Mouse (Mus musculus): ENCODE measurements around the gene Srgap1.

Gene Srgap1

DNA sequence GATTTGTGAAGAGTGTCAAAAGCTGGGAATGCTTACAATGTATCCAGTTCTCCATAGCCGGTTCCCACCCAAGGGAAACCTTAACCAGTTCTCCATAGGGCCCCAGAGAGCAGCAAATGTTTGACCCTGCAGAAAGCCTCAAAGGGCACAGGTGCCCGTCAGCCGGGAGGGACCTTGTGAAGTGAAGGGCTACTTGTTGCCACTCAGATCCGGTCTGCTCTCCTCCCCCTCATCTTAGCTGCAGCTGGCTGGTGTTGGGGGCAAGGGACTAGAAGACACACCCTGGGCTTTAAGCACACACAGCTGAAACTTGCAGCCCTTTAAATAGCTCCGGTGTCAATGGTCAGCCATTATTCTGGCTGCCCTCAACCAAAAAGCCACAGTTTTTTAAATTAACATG lies 30.1 kb downstream of the Srgap1 start:
- no peak for DNase-seq (ENCODE audit: low read depth, low spot score)

DNA sequence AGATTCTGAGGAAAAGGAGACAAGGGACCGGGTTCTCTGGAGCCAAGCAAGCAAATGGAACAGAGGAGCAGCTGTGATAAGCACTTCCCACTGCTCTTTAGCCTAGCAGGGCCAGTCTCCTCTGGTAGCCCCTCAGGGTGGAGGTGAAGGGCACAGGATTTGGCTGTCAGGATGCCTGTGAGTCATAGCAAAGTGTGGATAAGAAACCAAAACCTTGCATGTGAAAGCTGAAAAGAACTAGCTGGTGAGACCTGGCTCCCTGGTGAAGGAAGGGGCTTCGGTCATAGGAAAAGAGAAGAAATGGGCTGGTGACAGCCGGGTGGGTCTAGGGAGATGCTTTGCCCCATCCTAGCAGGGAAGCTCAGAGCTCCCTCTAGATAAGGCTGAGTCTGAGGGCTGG lies 30.5 kb downstream of the Srgap1 start:
- DNase-seq (ENCODE audit: low read depth, low spot score), result no peak

DNA sequence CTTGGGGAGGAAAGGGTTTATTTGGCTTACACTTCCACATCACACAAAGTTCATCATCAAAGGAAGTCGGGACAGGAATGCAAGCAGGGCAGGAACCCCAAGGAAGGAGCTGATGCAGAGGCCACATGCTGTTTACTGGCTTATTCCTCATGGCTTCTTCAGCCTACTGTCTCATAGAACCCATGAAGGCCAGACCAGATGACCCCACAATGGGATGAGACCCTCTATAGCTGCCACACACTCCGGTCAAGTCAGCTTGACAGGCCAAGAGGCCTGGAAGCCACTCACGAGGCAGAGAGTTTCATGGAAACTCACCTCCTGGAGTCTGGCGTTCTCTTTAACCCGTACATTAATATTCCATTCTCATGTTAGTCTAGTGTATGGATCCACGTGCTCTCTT lies 34.8 kb downstream of the Srgap1 start:
- no peak for DNase-seq (ENCODE audit: low read depth, low spot score)

DNA sequence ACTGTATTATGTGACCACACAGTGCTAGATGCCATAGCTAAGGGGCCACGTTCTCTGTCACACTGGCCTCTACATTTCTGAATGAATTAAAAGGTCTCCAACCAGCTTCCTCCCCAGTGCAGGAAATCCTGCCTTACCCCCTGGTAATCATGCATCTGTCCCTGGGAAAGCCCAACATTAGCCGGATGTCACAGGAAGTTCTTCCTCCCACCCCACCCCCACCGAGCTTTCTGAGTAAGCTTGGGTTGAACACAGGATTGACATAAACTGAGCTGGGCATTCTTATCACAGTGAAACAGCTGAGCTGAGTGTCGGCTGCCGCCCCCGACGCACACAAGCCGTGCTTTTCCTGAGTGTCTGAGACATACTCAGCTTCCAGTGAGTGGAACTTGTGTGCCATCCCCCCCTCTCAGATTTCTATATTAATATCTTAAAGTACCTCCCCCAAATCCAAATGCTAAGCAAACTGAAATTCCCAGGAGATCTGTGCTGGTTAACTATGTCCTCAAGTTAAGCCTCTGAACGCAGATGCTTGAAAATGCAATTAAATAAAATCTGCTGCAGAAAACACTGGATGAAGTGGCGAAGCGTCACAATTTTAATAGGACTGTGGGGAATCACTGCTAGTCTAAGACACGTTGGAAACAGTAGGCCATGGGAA lies 38.3 kb downstream of the Srgap1 start:
- DNase-seq (ENCODE audit: low read depth, low spot score), result no peak

DNA sequence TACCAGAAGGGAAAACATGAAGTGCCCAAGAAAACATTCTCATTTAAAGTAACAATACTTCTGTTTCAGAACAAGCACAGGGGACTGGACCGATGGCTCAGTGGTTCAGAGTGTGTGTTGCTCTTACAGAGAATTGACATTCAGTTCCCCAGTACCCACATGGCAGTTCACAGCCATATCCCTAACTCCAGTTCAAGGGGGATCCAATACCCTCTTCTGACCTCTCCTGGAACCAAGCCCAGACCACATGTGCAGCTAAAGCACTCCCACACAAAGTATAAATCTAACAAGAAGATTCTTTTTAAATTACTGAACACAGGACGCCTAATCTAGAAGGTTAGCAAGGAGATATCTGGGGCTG lies 38.8 kb downstream of the Srgap1 start:
- no peak for DNase-seq (ENCODE audit: low read depth, low spot score)

DNA sequence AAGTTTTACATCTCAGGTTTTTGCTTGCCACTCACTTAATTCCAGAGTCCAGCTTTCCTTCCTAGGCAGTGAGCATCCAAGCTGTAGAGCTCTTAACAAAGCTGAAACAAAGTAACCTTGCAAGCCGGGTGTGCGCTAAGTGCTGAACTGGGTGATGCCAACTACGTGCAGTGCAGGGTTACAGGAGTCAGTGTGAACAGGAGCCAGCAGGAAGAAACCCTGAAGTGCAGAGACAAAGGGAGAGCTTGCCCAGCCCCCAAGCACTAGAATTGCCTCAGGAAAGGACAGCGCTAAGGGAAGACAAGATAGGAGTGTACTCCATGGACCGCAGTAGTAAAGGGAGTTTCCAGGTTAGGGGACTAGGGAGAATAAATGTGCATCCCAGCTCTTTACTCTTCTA lies 40.5 kb downstream of the Srgap1 start:
- DNase-seq (ENCODE audit: low read depth, low spot score), result no peak

DNA sequence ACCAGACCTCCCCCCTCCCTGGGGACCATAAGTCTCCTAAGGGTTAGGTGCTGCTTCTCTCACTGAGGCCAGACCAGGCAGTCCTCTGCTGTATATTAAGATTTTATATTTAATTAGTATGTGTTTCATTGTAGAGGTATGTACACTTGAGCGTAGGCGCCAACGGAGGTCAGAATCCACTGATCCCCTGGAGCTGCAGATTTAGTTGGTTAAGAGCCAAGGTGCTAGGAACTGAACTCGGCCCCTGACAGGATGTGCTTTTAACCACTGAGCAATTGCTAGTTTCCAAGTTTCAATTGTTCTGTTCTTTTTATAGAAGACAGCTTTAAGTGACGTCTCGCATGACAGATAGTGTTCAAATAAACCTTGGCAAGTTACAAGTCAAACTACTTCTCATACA lies 41.0 kb downstream of the Srgap1 start:
- DNase-seq (ENCODE audit: low read depth, low spot score), result no peak

DNA sequence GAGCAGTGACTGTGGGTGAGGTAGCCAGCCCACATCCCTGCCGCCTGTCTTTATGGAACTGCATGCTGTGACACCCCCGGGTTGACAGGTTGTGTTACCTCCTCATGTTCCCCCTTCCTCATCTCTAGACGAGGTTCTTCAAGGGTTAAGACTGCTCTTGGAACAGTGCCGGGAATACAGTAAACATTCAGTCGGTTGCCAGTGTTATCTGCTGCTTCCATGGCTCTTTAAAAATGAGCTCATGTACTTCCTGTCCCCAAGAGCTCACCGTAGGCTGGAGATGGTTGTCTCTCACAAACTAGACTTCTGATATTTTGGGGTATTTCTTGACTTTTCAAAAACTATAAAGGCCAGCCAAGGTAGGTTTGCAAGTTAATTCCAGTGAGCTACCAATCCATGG lies 41.6 kb downstream of the Srgap1 start:
- no peak for DNase-seq (ENCODE audit: low read depth, low spot score)

DNA sequence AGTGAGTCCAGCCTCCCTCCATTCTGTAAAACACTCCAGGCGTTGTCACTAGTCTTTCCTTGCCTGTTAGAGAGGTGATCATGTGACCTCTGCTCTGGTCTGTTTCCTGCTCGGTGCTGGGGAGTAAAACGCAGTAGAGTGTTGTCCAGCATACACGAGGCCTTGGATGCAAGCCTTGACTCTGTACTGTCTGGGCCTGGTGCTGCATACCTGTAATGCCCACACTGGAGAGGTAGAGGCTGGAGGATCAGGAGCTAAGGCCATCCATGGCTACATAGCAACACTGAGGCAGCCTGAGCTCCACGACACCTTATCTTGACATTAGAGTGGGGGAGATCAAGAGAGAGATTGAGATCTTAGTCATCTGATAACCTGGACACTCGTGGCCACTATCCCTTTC lies 44.2 kb downstream of the Srgap1 start:
- no peak for DNase-seq (ENCODE audit: low read depth, low spot score)

DNA sequence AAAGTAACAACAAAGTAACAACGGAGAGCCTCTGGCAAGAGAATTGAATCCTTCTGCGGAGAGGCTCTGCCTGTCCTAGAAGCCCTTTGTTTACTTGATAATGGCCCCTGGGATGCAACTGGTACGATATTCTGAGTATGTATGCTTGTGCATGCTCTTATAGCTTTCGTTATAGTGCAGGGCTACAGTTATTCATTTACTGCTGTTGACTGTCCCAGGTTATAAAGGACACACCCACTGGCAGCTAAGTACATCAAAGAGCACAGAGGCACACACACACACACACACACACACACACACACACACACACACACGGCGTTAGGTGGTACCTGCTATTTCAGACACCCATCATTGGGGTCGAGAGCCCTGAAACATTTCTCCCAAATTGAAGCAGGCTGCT lies 48.3 kb downstream of the Srgap1 start:
- DNase-seq (ENCODE audit: low read depth, low spot score), result no peak

DNA sequence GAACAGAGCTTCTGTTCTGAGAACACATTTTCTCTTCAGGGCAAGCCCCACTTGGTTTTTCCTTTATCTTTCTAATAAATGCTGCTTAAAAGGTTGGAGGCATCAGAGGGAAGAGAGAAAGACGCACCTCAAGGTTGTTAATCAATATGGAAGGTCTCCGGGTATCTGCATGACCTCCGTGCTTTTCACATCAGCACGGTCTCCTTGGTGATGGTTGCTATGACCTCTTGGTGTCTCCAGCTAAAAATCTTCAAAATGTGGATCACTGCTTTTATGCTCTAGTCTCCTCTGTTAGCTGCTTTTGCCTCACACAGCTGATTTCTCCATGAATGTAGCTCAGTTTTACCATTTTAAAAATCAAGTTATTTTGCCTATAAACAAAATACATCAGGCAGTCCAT lies 50.6 kb downstream of the Srgap1 start:
- no peak for DNase-seq (ENCODE audit: low read depth, low spot score)

DNA sequence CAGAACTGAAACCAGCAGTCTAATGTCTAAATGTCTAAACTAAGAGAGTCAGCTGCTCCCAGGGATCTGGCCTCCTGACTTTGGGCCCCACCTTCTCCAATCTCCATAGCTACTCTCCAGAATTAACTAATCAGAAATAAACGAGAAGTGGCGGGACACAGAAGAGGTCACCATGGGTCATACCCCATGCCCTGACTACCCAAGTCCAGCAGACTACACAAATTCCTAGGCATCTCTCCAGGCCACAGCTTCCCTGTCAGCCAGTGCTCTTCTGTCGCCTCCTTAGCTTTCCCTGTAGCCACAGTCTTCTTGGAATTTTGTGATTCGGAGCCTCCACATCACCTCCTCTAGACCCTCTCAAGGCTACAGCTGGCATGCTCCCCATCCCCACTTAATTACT lies 51.7 kb downstream of the Srgap1 start:
- no peak for DNase-seq (ENCODE audit: low read depth, low spot score)

DNA sequence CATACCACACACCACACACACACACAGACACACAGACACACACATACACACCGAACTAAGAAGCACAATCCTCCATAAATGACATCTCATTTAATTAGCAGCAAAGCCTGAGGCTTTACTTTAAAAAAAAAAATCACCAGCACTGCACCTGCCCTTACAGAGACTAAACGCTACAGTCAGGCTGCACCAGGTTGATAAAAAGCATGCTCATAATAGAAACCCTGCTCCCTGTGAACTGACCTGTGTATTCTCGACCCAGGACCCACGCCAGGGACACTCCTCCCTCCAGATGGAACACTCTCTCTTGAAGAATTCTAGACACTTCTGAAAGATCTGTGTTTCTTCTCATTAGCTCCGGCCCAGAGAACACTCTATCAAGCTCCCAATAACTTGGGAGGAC lies 52.5 kb downstream of the Srgap1 start:
- DNase-seq (ENCODE audit: low read depth, low spot score), result no peak

DNA sequence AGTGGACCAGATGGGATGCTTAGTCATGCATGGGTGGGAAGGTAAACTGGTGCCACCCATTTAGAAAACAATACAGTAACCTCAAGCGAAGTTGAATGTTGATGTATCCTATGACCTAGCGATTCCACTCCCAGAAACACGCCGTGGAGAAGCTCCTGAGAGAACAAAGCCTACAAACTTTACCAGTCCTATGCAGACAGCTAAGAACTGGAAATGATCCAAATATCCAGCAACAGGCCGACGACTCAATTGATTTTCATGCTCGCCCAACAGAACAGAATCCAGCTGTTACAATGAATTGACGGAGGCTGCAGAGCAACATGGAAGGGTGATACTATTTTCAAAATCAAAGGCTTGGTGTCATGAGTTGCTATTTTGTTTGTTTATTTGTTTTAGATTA lies 54.5 kb downstream of the Srgap1 start:
- no peak for DNase-seq (ENCODE audit: low read depth, low spot score)

DNA sequence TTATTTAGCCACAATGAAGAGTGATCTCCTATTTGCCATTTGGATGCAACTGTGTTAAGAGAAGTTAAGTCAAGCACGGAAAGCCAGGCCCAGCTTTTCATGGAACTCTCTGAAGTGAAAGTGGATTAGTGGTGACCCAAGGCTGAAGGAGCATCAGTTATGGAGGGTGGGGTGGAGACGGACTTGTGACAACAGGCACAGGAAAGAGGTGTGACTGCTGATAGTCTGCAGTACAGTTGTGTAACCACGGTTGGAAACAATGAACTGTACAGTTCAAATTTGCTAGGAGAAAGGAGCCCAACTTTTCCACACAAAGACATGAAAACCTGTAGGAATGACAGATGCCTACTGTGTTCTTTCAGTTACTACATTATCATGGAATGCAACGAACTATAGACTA lies 60.1 kb downstream of the Srgap1 start:
- no peak for DNase-seq (ENCODE audit: low read depth, low spot score)

DNA sequence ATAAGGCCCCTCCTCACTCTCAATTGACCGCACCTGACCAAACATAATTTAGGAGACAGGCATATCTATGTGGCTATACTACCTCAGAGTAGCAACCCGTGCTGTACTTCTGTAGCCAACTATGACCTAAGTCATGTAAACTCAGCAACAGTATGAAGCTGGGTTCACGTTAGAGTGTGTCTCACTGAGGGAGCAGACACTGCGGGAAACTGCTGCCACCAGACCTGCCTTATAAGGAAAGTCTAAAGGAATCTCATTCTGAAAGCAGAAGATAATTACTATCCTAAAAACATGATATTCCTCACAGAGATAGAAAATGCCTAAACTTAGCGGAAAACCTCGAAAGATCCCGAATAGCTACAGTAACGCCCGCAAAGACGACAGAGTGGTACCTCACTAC lies 62.2 kb downstream of the Srgap1 start:
- DNase-seq (ENCODE audit: low read depth, low spot score), result no peak

DNA sequence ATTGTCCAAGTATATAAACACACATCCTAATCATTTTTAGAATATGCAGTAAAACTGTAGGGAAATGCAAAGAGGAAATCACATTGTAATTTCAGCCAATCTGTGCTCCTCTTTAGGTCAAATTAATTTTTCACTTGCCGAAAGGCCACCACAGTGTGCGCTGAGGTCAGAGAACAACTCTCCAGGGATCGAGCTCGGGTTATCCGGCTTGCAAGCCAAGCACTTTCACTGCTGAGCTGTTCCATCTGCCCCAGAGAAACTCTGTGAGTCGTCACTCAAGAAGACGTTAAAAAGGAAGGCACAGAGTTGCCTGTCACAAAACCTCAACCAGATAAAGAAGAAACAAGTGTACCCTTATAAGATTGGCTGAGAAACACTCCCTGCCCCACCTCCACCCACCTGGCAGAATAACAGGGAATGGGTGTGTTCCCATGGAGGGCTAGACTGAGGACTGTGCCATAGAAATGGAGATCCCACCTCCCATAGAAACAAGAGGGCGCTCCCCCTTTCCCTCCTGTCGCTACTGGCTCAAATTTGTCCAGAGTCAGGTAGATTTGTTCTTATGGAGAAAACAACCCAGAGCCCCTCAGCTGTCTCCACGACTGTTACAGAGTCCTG lies 63.0 kb downstream of the Srgap1 start:
- DNase-seq (ENCODE audit: low read depth, low spot score), result peak; percentile 27

DNA sequence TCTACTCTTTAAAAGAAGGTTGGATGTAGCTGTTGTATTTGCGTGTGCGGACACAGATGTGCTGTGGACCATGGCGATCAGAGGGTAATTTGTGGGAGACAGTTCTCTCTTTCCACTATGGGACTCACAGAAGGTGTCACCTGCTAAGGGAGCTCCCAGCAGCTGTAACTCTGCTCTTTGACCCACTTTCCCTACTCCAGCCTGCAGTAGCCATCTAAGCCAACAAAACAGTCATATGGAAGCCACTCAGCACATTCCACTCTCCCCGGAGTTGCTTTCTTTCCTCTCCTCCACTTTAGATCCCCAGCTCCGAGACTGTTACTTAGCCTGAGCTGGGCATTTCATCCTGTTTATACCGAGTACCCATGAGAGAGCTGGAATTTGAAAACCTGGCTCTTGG lies 71.8 kb downstream of the Srgap1 start:
- DNase-seq (ENCODE audit: low read depth, low spot score), result peak; percentile 10

DNA sequence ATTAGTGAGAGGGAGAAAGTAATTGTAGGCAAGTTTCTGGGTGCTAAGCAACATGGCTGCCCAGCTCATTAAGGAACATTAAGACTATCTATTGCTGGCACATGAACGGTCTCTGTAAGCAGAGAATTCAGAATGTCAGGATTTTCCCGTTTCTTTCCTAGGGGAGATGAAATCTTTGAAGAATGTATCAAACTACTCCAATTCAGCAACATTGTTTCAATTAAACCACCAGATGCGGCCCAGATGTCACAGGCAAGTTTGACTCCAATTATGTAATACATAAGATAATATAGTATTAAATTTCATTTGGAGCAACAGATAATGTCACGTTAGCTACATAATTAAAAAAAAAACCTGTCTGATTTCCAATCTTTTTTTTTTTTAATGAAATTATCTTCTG lies 72.5 kb downstream of the Srgap1 start:
- no peak for DNase-seq (ENCODE audit: low read depth, low spot score)

DNA sequence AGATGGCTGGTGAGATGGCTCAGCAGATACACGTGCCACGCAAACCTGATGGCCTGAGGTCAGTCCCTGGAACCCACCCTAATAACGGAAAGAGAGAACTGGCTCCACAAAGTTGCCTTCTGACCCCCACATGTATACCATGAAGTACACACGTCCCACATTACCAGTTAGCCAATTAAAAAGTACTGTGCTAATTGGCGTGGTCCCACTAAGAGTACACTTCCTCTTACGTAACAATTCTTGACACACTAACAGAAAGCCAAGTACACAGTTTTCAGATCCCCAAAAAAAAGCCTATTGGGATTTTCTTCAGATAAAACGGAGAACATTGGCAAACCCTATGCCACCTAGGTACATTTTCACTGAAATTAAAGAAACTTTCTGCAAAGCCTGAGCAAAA lies 73.8 kb downstream of the Srgap1 start:
- no peak for DNase-seq (ENCODE audit: low read depth, low spot score)

DNA sequence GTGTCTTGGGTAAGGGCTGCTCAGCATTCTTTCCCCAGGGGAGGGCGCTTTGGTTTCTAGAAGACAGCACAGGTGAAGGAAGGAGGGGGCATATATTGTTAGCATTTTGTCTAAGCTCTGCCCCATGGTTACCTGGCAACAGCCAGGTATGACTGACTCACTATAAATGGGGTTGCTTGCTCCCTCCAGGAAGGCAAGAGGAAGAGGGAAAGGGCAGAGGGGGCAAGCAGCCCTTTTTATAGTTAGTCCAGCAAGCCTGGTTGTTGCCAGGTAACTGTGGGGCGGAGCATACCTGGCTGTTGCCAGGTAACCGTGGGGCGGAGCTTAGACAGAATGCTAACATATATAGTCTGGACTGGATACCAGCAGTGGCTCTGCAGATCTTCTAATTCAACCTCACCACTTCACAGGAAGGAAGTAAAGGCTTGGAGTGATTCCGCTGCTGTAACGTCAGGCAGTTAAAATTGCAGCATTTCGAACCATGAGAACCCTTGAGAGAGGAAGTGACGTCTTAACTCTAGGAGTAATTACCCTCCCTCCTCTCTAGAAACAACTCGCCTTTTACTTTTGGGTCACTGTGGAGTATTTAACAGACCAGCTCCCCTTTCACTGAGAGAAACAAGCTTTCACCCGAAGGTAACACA lies 74.7 kb downstream of the Srgap1 start:
- no peak for DNase-seq (ENCODE audit: low read depth, low spot score)

DNA sequence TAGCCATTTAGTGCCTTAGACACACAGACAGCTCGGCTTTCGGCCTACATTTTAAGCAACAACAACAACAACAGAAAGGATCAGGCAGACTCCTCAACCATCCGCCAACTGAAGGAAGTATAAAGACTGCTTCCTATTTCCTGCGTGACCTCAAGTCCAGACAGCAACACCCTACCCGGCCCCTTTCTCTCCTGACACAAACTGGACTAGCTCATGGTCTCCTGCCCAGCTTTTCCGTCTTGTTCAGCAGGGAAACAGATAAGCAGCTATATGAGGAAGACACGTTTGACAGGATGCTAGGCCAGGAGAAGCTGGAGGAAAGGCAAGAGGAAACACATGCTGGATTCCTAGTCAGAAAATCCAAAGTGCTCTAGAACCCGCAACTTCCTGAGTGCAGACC lies 75.5 kb downstream of the Srgap1 start:
- no peak for DNase-seq (ENCODE audit: low read depth, low spot score)

DNA sequence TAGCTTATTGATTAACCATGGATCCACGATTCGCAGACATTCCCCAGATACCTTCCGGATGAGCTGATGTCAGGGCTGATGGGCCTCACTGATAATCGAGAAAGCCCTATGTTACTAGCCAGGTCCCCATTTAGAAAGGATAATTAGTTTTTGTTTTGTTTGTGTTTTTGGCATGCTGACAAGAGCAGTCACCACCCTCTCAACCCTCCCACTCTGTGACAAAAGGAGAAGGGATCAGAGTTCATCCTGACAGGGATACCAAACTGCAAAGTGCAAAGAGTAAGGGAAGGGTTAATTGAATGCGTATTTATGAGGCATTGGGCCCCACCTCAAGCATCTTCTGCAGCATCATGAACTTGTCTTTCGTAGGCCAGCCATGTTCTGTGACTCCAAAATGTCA lies 76.2 kb downstream of the Srgap1 start:
- DNase-seq (ENCODE audit: low read depth, low spot score), result no peak

DNA sequence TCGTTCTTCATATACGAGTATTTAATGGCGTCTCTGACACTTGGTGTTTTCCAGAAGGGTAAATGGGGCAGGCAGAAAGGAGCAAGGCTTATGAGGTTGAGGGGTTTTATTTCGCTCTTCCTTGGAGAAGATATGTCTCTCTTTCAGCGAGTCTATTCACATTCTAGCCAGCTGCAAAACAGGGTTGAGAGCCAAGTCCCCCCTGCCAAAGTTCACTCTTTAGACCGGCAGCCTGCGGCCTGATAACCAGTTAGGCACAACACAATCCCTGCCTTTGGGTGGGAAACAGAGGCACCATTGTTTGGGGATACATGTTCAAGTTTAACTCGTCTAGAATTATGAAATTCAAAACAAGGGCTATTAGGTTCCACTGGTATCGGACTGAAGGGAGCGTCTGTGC lies 83.0 kb downstream of the Srgap1 start:
- DNase-seq (ENCODE audit: low read depth, low spot score), result no peak

Data from skeletal muscle tissue, adult 2 months (tissue).